Mouse (Mus musculus): ENCODE measurements at regions not wholly inside any gene's neighbourhood (a gene's known extent, or its start where the extent isn't known, plus 50 kb on each side); places are given as distances from the start of the nearest gene placed in this dataset.

GRCm38 (mm10) chr13:15283065-15283464, 180.0 kb upstream of the Gli3 start:
- Histone ChIP-seq H3K36me3 (replicated peaks; ENCODE audit: control insufficient read depth, insufficient read depth, low read depth, low read length) (no peaks in the 10 kb centered on the region), H3K4me3 (ENCODE audit: low read depth, low read length) (no peak overlapping the region), H3K27ac (replicated peaks; ENCODE audit: low read depth, low read length) (no peak overlapping the region), H3K4me1 (ENCODE audit: control insufficient read depth, insufficient read depth, low read length) (no peaks in the 10 kb centered on the region), H3K4me2 (ENCODE audit: low read depth, low read length) (no peak overlapping the region), H3K9me3 (replicated peaks; ENCODE audit: control insufficient read depth, low read length) (no peaks in the 10 kb centered on the region), H3K27me3 (ENCODE audit: control insufficient read depth, insufficient read depth, low read length) (no peaks in the 10 kb centered on the region), H3K9ac (replicated peaks; ENCODE audit: low read length) (no peak overlapping the region)
- no peak for ATAC-seq (replicated peaks; ENCODE audit: insufficient number of reproducible peaks, low FRiP score, low TSS enrichment, low read depth)
- WGBS = 51% methylated on average over 2 of the region's 2 CpGs
- no peak for DNase-seq (ENCODE audit: low spot score)

- H3K4me2 ChIP-seq (ENCODE audit: low read depth, low read length) = no peak overlapping the region
- H3K9ac ChIP-seq (replicated peaks; ENCODE audit: low read length) = no peak overlapping the region
- 87% methylated on average over 2 of the region's 2 CpGs for WGBS
- H3K4me3 ChIP-seq (ENCODE audit: low read depth, low read length) = no peak overlapping the region
- no peak overlapping the region for H3K27ac ChIP-seq (replicated peaks; ENCODE audit: low read depth, low read length)
- ATAC-seq (replicated peaks; ENCODE audit: insufficient number of reproducible peaks, low FRiP score, low TSS enrichment, low read depth) = no peak
- H3K36me3 ChIP-seq (replicated peaks; ENCODE audit: control insufficient read depth, insufficient read depth, low read depth, low read length) = no peaks in the 10 kb centered on the region
- H3K9me3 ChIP-seq (replicated peaks; ENCODE audit: control insufficient read depth, low read length) = no peaks in the 10 kb centered on the region
- H3K27me3 ChIP-seq (ENCODE audit: control insufficient read depth, insufficient read depth, low read length) = no peaks in the 10 kb centered on the region
- H3K4me1 ChIP-seq (ENCODE audit: control insufficient read depth, insufficient read depth, low read length) = no peaks in the 10 kb centered on the region
- DNase-seq (ENCODE audit: low spot score) = no peak
Measured at GRCm38 (mm10) chr13:15298457-15298856, 164.6 kb upstream of the Gli3 start.

- Histone ChIP-seq H3K9me3 (replicated peaks; ENCODE audit: control insufficient read depth, low read length) (no peaks in the 10 kb centered on the region), H3K4me3 (ENCODE audit: low read depth, low read length) (no peak overlapping the region), H3K27ac (replicated peaks; ENCODE audit: low read depth, low read length) (no peak overlapping the region), H3K4me1 (ENCODE audit: control insufficient read depth, insufficient read depth, low read length) (no peaks in the 10 kb centered on the region), H3K27me3 (ENCODE audit: control insufficient read depth, insufficient read depth, low read length) (no peaks in the 10 kb centered on the region), H3K4me2 (ENCODE audit: low read depth, low read length) (no peak overlapping the region), H3K9ac (replicated peaks; ENCODE audit: low read length) (no peak overlapping the region), H3K36me3 (replicated peaks; ENCODE audit: control insufficient read depth, insufficient read depth, low read depth, low read length) (no peaks in the 10 kb centered on the region)
- DNase-seq (ENCODE audit: low spot score) (peak; percentile 65), ATAC-seq (replicated peaks; ENCODE audit: insufficient number of reproducible peaks, low FRiP score, low TSS enrichment, low read depth) (no peak)
- 40% methylated on average over 4 of the region's 4 CpGs for WGBS
Measured at GRCm38 (mm10) chr13:15325413-15325812, 137.6 kb upstream of the Gli3 start.

GRCm38 (mm10) chr13:15326146-15326545, 136.9 kb upstream of the Gli3 start:
- Histone ChIP-seq H3K4me3 (ENCODE audit: low read depth, low read length) (no peak overlapping the region), H3K4me1 (ENCODE audit: control insufficient read depth, insufficient read depth, low read length) (no peaks in the 10 kb centered on the region), H3K27ac (replicated peaks; ENCODE audit: low read depth, low read length) (no peak overlapping the region), H3K9me3 (replicated peaks; ENCODE audit: control insufficient read depth, low read length) (no peaks in the 10 kb centered on the region), H3K9ac (replicated peaks; ENCODE audit: low read length) (no peak overlapping the region), H3K27me3 (ENCODE audit: control insufficient read depth, insufficient read depth, low read length) (no peaks in the 10 kb centered on the region), H3K36me3 (replicated peaks; ENCODE audit: control insufficient read depth, insufficient read depth, low read depth, low read length) (no peaks in the 10 kb centered on the region), H3K4me2 (ENCODE audit: low read depth, low read length) (no peak overlapping the region)
- DNase-seq (ENCODE audit: low spot score) (no peak), ATAC-seq (replicated peaks; ENCODE audit: insufficient number of reproducible peaks, low FRiP score, low TSS enrichment, low read depth) (no peak)
- 77% methylated on average over 3 of the region's 3 CpGs for WGBS

GRCm38 (mm10) chr13:15329561-15329960, 133.5 kb upstream of the Gli3 start:
- H3K4me2 ChIP-seq (ENCODE audit: low read depth, low read length) = no peak overlapping the region
- ATAC-seq (replicated peaks; ENCODE audit: insufficient number of reproducible peaks, low FRiP score, low TSS enrichment, low read depth) (no peak), DNase-seq (ENCODE audit: low spot score) (no peak)
- 97% methylated on average over 3 of the region's 3 CpGs for WGBS
- H3K36me3 ChIP-seq (replicated peaks; ENCODE audit: control insufficient read depth, insufficient read depth, low read depth, low read length) = no peaks in the 10 kb centered on the region
- H3K4me1 ChIP-seq (ENCODE audit: control insufficient read depth, insufficient read depth, low read length) = no peaks in the 10 kb centered on the region
- H3K27me3 ChIP-seq (ENCODE audit: control insufficient read depth, insufficient read depth, low read length) = no peaks in the 10 kb centered on the region
- H3K4me3 ChIP-seq (ENCODE audit: low read depth, low read length) = no peak overlapping the region
- H3K27ac ChIP-seq (replicated peaks; ENCODE audit: low read depth, low read length) = no peak overlapping the region
- no peaks in the 10 kb centered on the region for H3K9me3 ChIP-seq (replicated peaks; ENCODE audit: control insufficient read depth, low read length)
- no peak overlapping the region for H3K9ac ChIP-seq (replicated peaks; ENCODE audit: low read length)

GRCm38 (mm10) chr13:15343474-15343873, 119.6 kb upstream of the Gli3 start:
- no peaks in the 10 kb centered on the region for H3K4me1 ChIP-seq (ENCODE audit: control insufficient read depth, insufficient read depth, low read length)
- no peak overlapping the region for H3K27ac ChIP-seq (replicated peaks; ENCODE audit: low read depth, low read length)
- ATAC-seq (replicated peaks; ENCODE audit: insufficient number of reproducible peaks, low FRiP score, low TSS enrichment, low read depth) (no peak), DNase-seq (ENCODE audit: low spot score) (no peak)
- H3K4me2 ChIP-seq (ENCODE audit: low read depth, low read length) = no peak overlapping the region
- H3K27me3 ChIP-seq (ENCODE audit: control insufficient read depth, insufficient read depth, low read length) = no peaks in the 10 kb centered on the region
- no peak overlapping the region for H3K9ac ChIP-seq (replicated peaks; ENCODE audit: low read length)
- 68% methylated on average over 3 of the region's 3 CpGs for WGBS
- H3K9me3 ChIP-seq (replicated peaks; ENCODE audit: control insufficient read depth, low read length) = no peaks in the 10 kb centered on the region
- H3K36me3 ChIP-seq (replicated peaks; ENCODE audit: control insufficient read depth, insufficient read depth, low read depth, low read length) = no peaks in the 10 kb centered on the region
- no peak overlapping the region for H3K4me3 ChIP-seq (ENCODE audit: low read depth, low read length)

GRCm38 (mm10) chr13:15346866-15347265, 116.2 kb upstream of the Gli3 start:
- ATAC-seq (replicated peaks; ENCODE audit: insufficient number of reproducible peaks, low FRiP score, low TSS enrichment, low read depth) (no peak; the same call in 1 of the 2 replicates), DNase-seq (ENCODE audit: low spot score) (peak; percentile 68)
- Histone ChIP-seq H3K4me3 (ENCODE audit: low read depth, low read length) (no peak overlapping the region), H3K4me2 (ENCODE audit: low read depth, low read length) (no peak overlapping the region), H3K36me3 (replicated peaks; ENCODE audit: control insufficient read depth, insufficient read depth, low read depth, low read length) (no peaks in the 10 kb centered on the region), H3K4me1 (ENCODE audit: control insufficient read depth, insufficient read depth, low read length) (no peaks in the 10 kb centered on the region), H3K9ac (replicated peaks; ENCODE audit: low read length) (no peak overlapping the region), H3K27me3 (ENCODE audit: control insufficient read depth, insufficient read depth, low read length) (no peaks in the 10 kb centered on the region), H3K9me3 (replicated peaks; ENCODE audit: control insufficient read depth, low read length) (no peaks in the 10 kb centered on the region), H3K27ac (replicated peaks; ENCODE audit: low read depth, low read length) (no peak overlapping the region)
- WGBS = 16% methylated on average over 2 of the region's 2 CpGs

- H3K27me3 ChIP-seq (ENCODE audit: control insufficient read depth, insufficient read depth, low read length) = no peaks in the 10 kb centered on the region
- DNase-seq (ENCODE audit: low spot score) (no peak), ATAC-seq (replicated peaks; ENCODE audit: insufficient number of reproducible peaks, low FRiP score, low TSS enrichment, low read depth) (no peak)
- H3K36me3 ChIP-seq (replicated peaks; ENCODE audit: control insufficient read depth, insufficient read depth, low read depth, low read length) = no peaks in the 10 kb centered on the region
- H3K4me1 ChIP-seq (ENCODE audit: control insufficient read depth, insufficient read depth, low read length) = no peaks in the 10 kb centered on the region
- no peak overlapping the region for H3K9ac ChIP-seq (replicated peaks; ENCODE audit: low read length)
- H3K9me3 ChIP-seq (replicated peaks; ENCODE audit: control insufficient read depth, low read length) = no peaks in the 10 kb centered on the region
- no peak overlapping the region for H3K27ac ChIP-seq (replicated peaks; ENCODE audit: low read depth, low read length)
- 93% methylated on average over 2 of the region's 2 CpGs for WGBS
- H3K4me3 ChIP-seq (ENCODE audit: low read depth, low read length) = no peak overlapping the region
- no peak overlapping the region for H3K4me2 ChIP-seq (ENCODE audit: low read depth, low read length)
Measured at GRCm38 (mm10) chr13:15366437-15366836, 96.6 kb upstream of the Gli3 start.
